Mouse (Mus musculus) hematopoietic stem cell, adult 5-6 weeks (primary cell): ENCODE data around the gene Phactr1. TPM values are rescaled to one million over a fixed set of nuclear protein-coding genes. Genes with fewer than 3 reads are reported as not detected.

Experiments
- ATAC-seq, 2 experiments: fragments of 125-278 bp in 1 of 2; replicated peaks in 1 of 2; 2 replicates each; pipeline ENCODE4 v1.8.0; 2016 to 2017; ENCODE audit warnings: inconsistent platforms in 2 of 2, mild to moderate bottlenecking in 2 of 2, moderate number of reproducible peaks in 2 of 2, low read depth in 1 of 2, moderate TSS enrichment in 1 of 2; ENCODE audit not compliant: low FRiP score in 2 of 2, poor library complexity in 2 of 2, severe bottlenecking in 2 of 2, insufficient read depth in 1 of 2, low TSS enrichment in 1 of 2
- total RNA-seq: library from RNA; stranded (forward); fragments of 172-1452, 232-1000 nt; gene quantifications from 2 replicates; pipeline ENCODE4 v1.2.3, GENCODE M21; 2017

The Phactr1 gene
- 1.0 and 3.1 TPM in 2 replicates for total RNA-seq

GRCm38 (mm10) chr13:42680391-42680994 is at the start of gene Phactr1:
TSS of gene Phactr1 (plus strand) at chr13:42680623.
- no peak for ATAC-seq

GRCm38 (mm10) chr13:42634908-42635307 is 45.5 kb upstream of the Phactr1 start:
- no peak for ATAC-seq

GRCm38 (mm10) chr13:42650228-42650627 is 30.2 kb upstream of the Phactr1 start:
- no peak for ATAC-seq

GRCm38 (mm10) chr13:42656643-42657315 is 23.6 kb upstream of the Phactr1 start:
- no peak for ATAC-seq

- ATAC-seq: no peak
These were observed 8.7 kb upstream of the Phactr1 start for GRCm38 (mm10) chr13:42671651-42672290.

GRCm38 (mm10) chr13:42681299-42681698 is 876 bp downstream of the Phactr1 start:
- ATAC-seq: no peak

- no peak for ATAC-seq
These were observed 3.8 kb downstream of the Phactr1 start for GRCm38 (mm10) chr13:42684181-42684580.

GRCm38 (mm10) chr13:42692233-42692632 is 11.8 kb downstream of the Phactr1 start:
- no peak for ATAC-seq

- no peak for ATAC-seq
These were observed 16.2 kb downstream of the Phactr1 start for GRCm38 (mm10) chr13:42696641-42697040.

GRCm38 (mm10) chr13:42709148-42709547 is 28.7 kb downstream of the Phactr1 start:
- no peak for ATAC-seq

GRCm38 (mm10) chr13:42709611-42710331 is 29.3 kb downstream of the Phactr1 start:
- ATAC-seq: no peak

GRCm38 (mm10) chr13:42711510-42711909 is 31.1 kb downstream of the Phactr1 start:
- no peak for ATAC-seq

- no peak for ATAC-seq
These were observed 39.0 kb downstream of the Phactr1 start for GRCm38 (mm10) chr13:42719401-42719800.

GRCm38 (mm10) chr13:42720135-42720534 is 39.7 kb downstream of the Phactr1 start:
- ATAC-seq: no peak

GRCm38 (mm10) chr13:42720648-42721047 is 40.2 kb downstream of the Phactr1 start:
- no peak for ATAC-seq

GRCm38 (mm10) chr13:42724011-42724410 is 43.6 kb downstream of the Phactr1 start:
- ATAC-seq: no peak

- ATAC-seq: no peak
These were observed 45.3 kb downstream of the Phactr1 start for GRCm38 (mm10) chr13:42725709-42726231.

GRCm38 (mm10) chr13:42737486-42737885 is 57.1 kb downstream of the Phactr1 start:
- no peak for ATAC-seq
